Mouse (Mus musculus): ENCODE results near the gene P2rx3. TPM values are rescaled to one million over a fixed set of nuclear protein-coding genes. Genes with fewer than 3 reads are reported as not detected.

P2rx3 gene
- 7.1 and 11.0 TPM in 2 replicates for polyA plus RNA-seq (2014; fragmentation: Nextera tagmentation; extraction: Ambion mirVana)

GRCm38 (mm10) chr2:85037047-85038026, at the start of gene P2rx3, which contains the start of gene Ssrp1:
Gene P2rx3 (minus strand): TSS chr2:85037462.
Gene Ssrp1 (plus strand): TSS chr2:85037234.
- under 1% methylated on average over 56 of the region's 66 CpGs for WGBS
- Histone ChIP-seq H3K9me3 (ENCODE audit: control insufficient read depth, low read length) (no peaks in the 10 kb centered on the region), H3K9ac (ENCODE audit: low read depth, low read length) (peak within 1 kb of the TSS; percentile 96), H3K27me3 (ENCODE audit: control insufficient read depth, insufficient read depth, low read length) (no peaks in the 10 kb centered on the region), H3K4me2 (replicated peaks; ENCODE audit: low read depth, low read length) (peak within 1 kb of the TSS; percentile 81), H3K4me1 (replicated peaks; ENCODE audit: control insufficient read depth, insufficient read depth, low read length) (0 out of 2 replicates have a peak, but pooled peaks cover 2% of the 10 kb centered on the region), H3K4me3 (ENCODE audit: low read depth, low read length) (peak within 1 kb of the TSS; percentile 73), H3K27ac (ENCODE audit: low read depth, low read length) (peak within 1 kb of the TSS; percentile 77), H3K36me3 (ENCODE audit: control insufficient read depth, insufficient read depth, low read length) (peaks cover 22% of the 10 kb centered on the region)
- ATAC-seq (ENCODE audit: low FRiP score) (peak; percentile 94), DNase-seq (ENCODE audit: low spot score) (peak; percentile 96)

GRCm38 (mm10) chr2:85073751-85074150, 36.5 kb upstream of the P2rx3 start:
- WGBS = 84% methylated on average over 5 of the region's 5 CpGs
- no peak overlapping the region for H3K9ac ChIP-seq (ENCODE audit: low read depth, low read length)
- H3K27ac ChIP-seq (ENCODE audit: low read depth, low read length) = no peak overlapping the region
- no peaks in the 10 kb centered on the region for H3K9me3 ChIP-seq (ENCODE audit: control insufficient read depth, low read length)
- no peaks in the 10 kb centered on the region for H3K36me3 ChIP-seq (ENCODE audit: control insufficient read depth, insufficient read depth, low read length)
- no peaks in the 10 kb centered on the region for H3K4me1 ChIP-seq (replicated peaks; ENCODE audit: control insufficient read depth, insufficient read depth, low read length)
- no peaks in the 10 kb centered on the region for H3K27me3 ChIP-seq (ENCODE audit: control insufficient read depth, insufficient read depth, low read length)
- no peak overlapping the region for H3K4me2 ChIP-seq (replicated peaks; ENCODE audit: low read depth, low read length)
- no peak for DNase-seq (ENCODE audit: low spot score)
- no peak for ATAC-seq (ENCODE audit: low FRiP score)
- no peak overlapping the region for H3K4me3 ChIP-seq (ENCODE audit: low read depth, low read length)

GRCm38 (mm10) chr2:85071921-85072320, 34.7 kb upstream of the P2rx3 start:
- H3K9me3 ChIP-seq (ENCODE audit: control insufficient read depth, low read length) = no peaks in the 10 kb centered on the region
- H3K4me2 ChIP-seq (replicated peaks; ENCODE audit: low read depth, low read length) = no peak overlapping the region
- no peak for DNase-seq (ENCODE audit: low spot score)
- no peak for ATAC-seq (ENCODE audit: low FRiP score)
- no peak overlapping the region for H3K9ac ChIP-seq (ENCODE audit: low read depth, low read length)
- no peaks in the 10 kb centered on the region for H3K4me1 ChIP-seq (replicated peaks; ENCODE audit: control insufficient read depth, insufficient read depth, low read length)
- 89% methylated on average over 5 of the region's 5 CpGs for WGBS
- no peak overlapping the region for H3K27ac ChIP-seq (ENCODE audit: low read depth, low read length)
- no peaks in the 10 kb centered on the region for H3K27me3 ChIP-seq (ENCODE audit: control insufficient read depth, insufficient read depth, low read length)
- no peaks in the 10 kb centered on the region for H3K36me3 ChIP-seq (ENCODE audit: control insufficient read depth, insufficient read depth, low read length)
- H3K4me3 ChIP-seq (ENCODE audit: low read depth, low read length) = no peak overlapping the region

GRCm38 (mm10) chr2:85070086-85070485, 32.8 kb upstream of the P2rx3 start:
- Histone ChIP-seq H3K27me3 (ENCODE audit: control insufficient read depth, insufficient read depth, low read length) (no peaks in the 10 kb centered on the region), H3K4me3 (ENCODE audit: low read depth, low read length) (no peak overlapping the region), H3K4me2 (replicated peaks; ENCODE audit: low read depth, low read length) (no peak overlapping the region), H3K36me3 (ENCODE audit: control insufficient read depth, insufficient read depth, low read length) (no peaks in the 10 kb centered on the region), H3K9me3 (ENCODE audit: control insufficient read depth, low read length) (no peaks in the 10 kb centered on the region), H3K9ac (ENCODE audit: low read depth, low read length) (no peak overlapping the region), H3K4me1 (replicated peaks; ENCODE audit: control insufficient read depth, insufficient read depth, low read length) (no peaks in the 10 kb centered on the region), H3K27ac (ENCODE audit: low read depth, low read length) (no peak overlapping the region)
- WGBS = 72% methylated on average over 15 of the region's 15 CpGs
- ATAC-seq (ENCODE audit: low FRiP score) (no peak), DNase-seq (ENCODE audit: low spot score) (no peak)

GRCm38 (mm10) chr2:85068626-85069025, 31.4 kb upstream of the P2rx3 start:
- H3K36me3 ChIP-seq (ENCODE audit: control insufficient read depth, insufficient read depth, low read length) = no peaks in the 10 kb centered on the region
- no peaks in the 10 kb centered on the region for H3K9me3 ChIP-seq (ENCODE audit: control insufficient read depth, low read length)
- no peak for ATAC-seq (ENCODE audit: low FRiP score)
- H3K27me3 ChIP-seq (ENCODE audit: control insufficient read depth, insufficient read depth, low read length) = no peaks in the 10 kb centered on the region
- no peak for DNase-seq (ENCODE audit: low spot score)
- H3K9ac ChIP-seq (ENCODE audit: low read depth, low read length) = no peak overlapping the region
- WGBS = 83% methylated on average over 2 of the region's 2 CpGs
- H3K4me3 ChIP-seq (ENCODE audit: low read depth, low read length) = no peak overlapping the region
- no peak overlapping the region for H3K4me2 ChIP-seq (replicated peaks; ENCODE audit: low read depth, low read length)
- H3K27ac ChIP-seq (ENCODE audit: low read depth, low read length) = no peak overlapping the region
- no peaks in the 10 kb centered on the region for H3K4me1 ChIP-seq (replicated peaks; ENCODE audit: control insufficient read depth, insufficient read depth, low read length)

GRCm38 (mm10) chr2:85067903-85068625, 30.8 kb upstream of the P2rx3 start:
- WGBS = 89% methylated on average over 10 of the region's 10 CpGs
- Histone ChIP-seq H3K9ac (ENCODE audit: low read depth, low read length) (no peak overlapping the region), H3K9me3 (ENCODE audit: control insufficient read depth, low read length) (no peaks in the 10 kb centered on the region), H3K27ac (ENCODE audit: low read depth, low read length) (no peak overlapping the region), H3K4me1 (replicated peaks; ENCODE audit: control insufficient read depth, insufficient read depth, low read length) (no peaks in the 10 kb centered on the region), H3K4me2 (replicated peaks; ENCODE audit: low read depth, low read length) (no peak overlapping the region), H3K27me3 (ENCODE audit: control insufficient read depth, insufficient read depth, low read length) (no peaks in the 10 kb centered on the region), H3K4me3 (ENCODE audit: low read depth, low read length) (no peak overlapping the region), H3K36me3 (ENCODE audit: control insufficient read depth, insufficient read depth, low read length) (no peaks in the 10 kb centered on the region)
- ATAC-seq (ENCODE audit: low FRiP score) (no peak), DNase-seq (ENCODE audit: low spot score) (no peak)

- no peaks in the 10 kb centered on the region for H3K27me3 ChIP-seq (ENCODE audit: control insufficient read depth, insufficient read depth, low read length)
- DNase-seq (ENCODE audit: low spot score) (no peak), ATAC-seq (ENCODE audit: low FRiP score) (no peak)
- H3K4me1 ChIP-seq (replicated peaks; ENCODE audit: control insufficient read depth, insufficient read depth, low read length) = no peaks in the 10 kb centered on the region
- H3K9me3 ChIP-seq (ENCODE audit: control insufficient read depth, low read length) = no peaks in the 10 kb centered on the region
- WGBS = 96% methylated on average over 5 of the region's 5 CpGs
- H3K36me3 ChIP-seq (ENCODE audit: control insufficient read depth, insufficient read depth, low read length) = 0 out of 2 replicates have a peak, but pooled peaks cover 3% of the 10 kb centered on the region
- no peak overlapping the region for H3K9ac ChIP-seq (ENCODE audit: low read depth, low read length)
- H3K4me2 ChIP-seq (replicated peaks; ENCODE audit: low read depth, low read length) = no peak overlapping the region
- no peak overlapping the region for H3K4me3 ChIP-seq (ENCODE audit: low read depth, low read length)
- H3K27ac ChIP-seq (ENCODE audit: low read depth, low read length) = no peak overlapping the region
Measured at GRCm38 (mm10) chr2:85066937-85067336, 29.7 kb upstream of the P2rx3 start.

- no peaks in the 10 kb centered on the region for H3K4me1 ChIP-seq (replicated peaks; ENCODE audit: control insufficient read depth, insufficient read depth, low read length)
- H3K9ac ChIP-seq (ENCODE audit: low read depth, low read length) = no peak overlapping the region
- H3K27me3 ChIP-seq (ENCODE audit: control insufficient read depth, insufficient read depth, low read length) = no peaks in the 10 kb centered on the region
- 88% methylated on average over 12 of the region's 12 CpGs for WGBS
- DNase-seq (ENCODE audit: low spot score) (no peak), ATAC-seq (ENCODE audit: low FRiP score) (no peak)
- H3K4me2 ChIP-seq (replicated peaks; ENCODE audit: low read depth, low read length) = no peak overlapping the region
- no peak overlapping the region for H3K4me3 ChIP-seq (ENCODE audit: low read depth, low read length)
- no peaks in the 10 kb centered on the region for H3K9me3 ChIP-seq (ENCODE audit: control insufficient read depth, low read length)
- H3K36me3 ChIP-seq (ENCODE audit: control insufficient read depth, insufficient read depth, low read length) = 0 out of 2 replicates have a peak, but pooled peaks cover 3% of the 10 kb centered on the region
- no peak overlapping the region for H3K27ac ChIP-seq (ENCODE audit: low read depth, low read length)
Measured at GRCm38 (mm10) chr2:85065141-85065875, 28.0 kb upstream of the P2rx3 start.
